Mouse (Mus musculus): ENCODE measurements around the gene Map2k7. TPM values are rescaled to one million over a fixed set of nuclear protein-coding genes. Genes with fewer than 3 reads are reported as not detected.
"Not testable (repeated sequence)": the region's sequence is repeated elsewhere in the genome, so short reads cannot be mapped to it uniquely, and the experiment has no call there.

The Map2k7 gene
- total and polyA plus RNA-seq, 3 experiments: 27.8 to 65.9 (median 63.8) TPM

DNA sequence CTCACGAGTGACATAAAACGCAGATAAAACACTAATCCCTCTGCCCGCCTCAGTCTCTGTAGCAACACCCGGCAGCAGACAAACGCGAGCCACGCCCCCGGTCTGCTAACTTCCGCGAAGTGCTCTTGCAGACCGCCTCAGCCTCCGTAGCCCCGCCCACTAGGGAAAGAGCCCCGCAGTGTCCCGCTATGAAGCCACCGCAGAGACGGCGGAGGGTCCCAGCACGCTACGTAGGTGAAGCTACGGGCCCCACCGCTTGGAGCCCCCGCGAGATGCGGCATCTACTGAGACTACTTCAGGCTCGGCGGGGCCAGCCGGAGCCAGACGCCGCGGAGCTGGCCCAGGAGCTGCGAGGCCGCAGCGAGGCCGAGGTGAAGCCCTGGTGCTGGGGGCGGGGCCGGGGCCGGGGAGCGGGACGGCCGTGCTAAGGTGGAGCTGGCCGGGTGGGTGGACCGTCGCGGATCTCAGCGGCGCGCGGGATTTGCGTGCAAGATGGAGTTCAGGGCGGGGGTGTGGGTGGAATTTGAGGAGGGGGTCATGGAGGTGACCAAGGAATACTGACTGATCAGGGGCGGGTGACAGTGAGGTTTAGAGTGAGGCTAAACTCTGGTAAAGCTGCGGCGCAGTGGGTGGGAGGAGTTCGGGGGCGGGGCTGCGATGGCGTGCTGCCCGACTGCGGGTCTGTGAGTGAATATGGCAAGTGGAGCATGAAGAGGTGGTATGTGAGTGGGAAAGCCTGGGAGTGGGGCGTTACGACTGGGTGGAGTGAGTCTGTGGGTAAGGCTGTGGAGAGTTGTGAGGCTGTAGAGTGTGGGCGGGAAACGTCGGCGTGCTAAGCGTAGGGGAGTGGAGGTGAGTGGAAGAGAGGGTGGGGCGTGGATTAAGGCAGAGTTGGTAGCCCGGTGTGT, 14.6 kb downstream of the Map2k7 start, which contains the start of gene Snapc2:
Snapc2 (plus strand) TSS at position 147 of the 908 bp plus-strand sequence.
- peak within 1 kb of the TSS; percentile 86 for H3K27ac ChIP-seq
- WGBS: under 1% methylated on average over 69 of the region's 69 CpGs
- H3K9ac ChIP-seq (ENCODE audit: low read depth, low read length): peak within 1 kb of the TSS; percentile 91
- H3K36me3 ChIP-seq (ENCODE audit: control insufficient read depth, insufficient read depth, low read length): no peaks in the 10 kb centered on the region
- DNase-seq: peak; percentile 97 to 98
- 0 out of 2 replicates have a peak, but pooled peaks cover 2% of the 10 kb centered on the region for H3K79me2 ChIP-seq (replicated peaks; ENCODE audit: control insufficient read depth, insufficient read depth, low read length)
- 0 out of 2 replicates have a peak, but pooled peaks have one; percentile 25 for TF ChIP-seq EP300 (IDR thresholded peaks at IDR 0.05; ENCODE audit: insufficient read depth, low read depth, low read length)
- no peak for TF ChIP-seq CTCF (IDR thresholded peaks at IDR 0.05)
- TF ChIP-seq POLR2A (IDR thresholded peaks at IDR 0.05; ENCODE audit: insufficient read depth, low read depth, low read length): peak; percentile 65
- peak within 1 kb of the TSS; percentile 88 for H3K4me3 ChIP-seq
- intact Hi-C loops (cut with DNase I): loop anchor here (1.0 to 5.0 kb wide), 5 partner anchors 14 to 340 kb away; no protein-coding TSS in a partner anchor
- H3K4me1 ChIP-seq (ENCODE audit: control insufficient read depth, insufficient read depth, low read length): peaks cover 5% of the 10 kb centered on the region
- H3K27me3 ChIP-seq (ENCODE audit: control insufficient read depth, insufficient read depth, low read length): no peaks in the 10 kb centered on the region

- no peak overlapping the region; the same call in 1 of the 2 replicates for H3K27ac ChIP-seq
- H3K4me1 ChIP-seq (ENCODE audit: control insufficient read depth, insufficient read depth, low read length): peaks cover 5% of the 10 kb centered on the region
- WGBS: 70% methylated on average over 6 of the region's 6 CpGs
- intact Hi-C loops (cut with DNase I): loop anchor here (5.0 kb wide), 3 partner anchors 62 to 263 kb away; no protein-coding TSS in a partner anchor
- H3K4me3 ChIP-seq: no peak overlapping the region; the same call in 1 of the 2 replicates
- no peak overlapping the region for H3K9ac ChIP-seq (ENCODE audit: low read depth, low read length)
- DNase-seq: peak in 1 of 2 experiments; percentile 48
- no peaks in the 10 kb centered on the region for H3K27me3 ChIP-seq (ENCODE audit: control insufficient read depth, insufficient read depth, low read length)
- TF ChIP-seq POLR2A (IDR thresholded peaks at IDR 0.05; ENCODE audit: insufficient read depth, low read depth, low read length) (no peak), CTCF (IDR thresholded peaks at IDR 0.05) (peak; percentile 65), EP300 (IDR thresholded peaks at IDR 0.05; ENCODE audit: insufficient read depth, low read depth, low read length) (no peak)
- H3K79me2 ChIP-seq (replicated peaks; ENCODE audit: control insufficient read depth, insufficient read depth, low read length): 0 out of 2 replicates have a peak, but pooled peaks cover 2% of the 10 kb centered on the region
- H3K36me3 ChIP-seq (ENCODE audit: control insufficient read depth, insufficient read depth, low read length): no peaks in the 10 kb centered on the region
Observed at GRCm38 (mm10) chr8:4254001-4254400, 15.5 kb downstream of the Map2k7 start.

GRCm38 (mm10) chr8:4255471-4255870, 16.9 kb downstream of the Map2k7 start:
- intact Hi-C loops (cut with DNase I); H3K27ac ChIP-seq; H3K36me3 ChIP-seq (ENCODE audit: control insufficient read depth, insufficient read depth, low read length); H3K9ac ChIP-seq (ENCODE audit: low read depth, low read length); H3K27me3 ChIP-seq (ENCODE audit: control insufficient read depth, insufficient read depth, low read length); DNase-seq; H3K79me2 ChIP-seq (replicated peaks; ENCODE audit: control insufficient read depth, insufficient read depth, low read length); H3K4me1 ChIP-seq (ENCODE audit: control insufficient read depth, insufficient read depth, low read length); H3K4me3 ChIP-seq: not testable (repeated sequence)
- 86% methylated on average over 7 of the region's 7 CpGs for WGBS

DNA sequence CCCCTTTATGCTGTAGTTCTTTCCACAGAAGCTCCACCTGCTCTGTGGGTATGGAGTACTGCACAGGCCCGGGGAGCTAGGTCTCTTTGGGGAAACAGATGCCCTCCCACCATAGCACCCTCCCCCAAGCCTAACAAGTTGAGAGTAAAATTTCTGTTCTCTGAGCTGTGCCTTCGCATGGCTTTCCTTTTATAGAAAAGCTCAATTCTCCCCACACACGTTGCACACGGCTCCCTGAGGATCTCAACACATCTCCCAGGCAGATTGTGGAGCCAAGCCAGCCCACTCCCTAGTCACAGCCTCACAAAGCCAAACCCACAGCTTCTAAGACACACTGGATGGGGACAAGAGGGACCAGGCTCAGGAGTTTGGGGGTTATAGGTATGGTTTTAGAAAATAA, 18.4 kb downstream of the Map2k7 start:
- Histone ChIP-seq H3K4me1 (ENCODE audit: control insufficient read depth, insufficient read depth, low read length) (peaks cover 8% of the 10 kb centered on the region), H3K79me2 (replicated peaks; ENCODE audit: control insufficient read depth, insufficient read depth, low read length) (0 out of 2 replicates have a peak, but pooled peaks cover 2% of the 10 kb centered on the region), H3K9ac (ENCODE audit: low read depth, low read length) (no peak overlapping the region), H3K27ac (no peak overlapping the region), H3K4me3 (no peak overlapping the region), H3K27me3 (ENCODE audit: control insufficient read depth, insufficient read depth, low read length) (no peaks in the 10 kb centered on the region), H3K36me3 (ENCODE audit: control insufficient read depth, insufficient read depth, low read length) (no peaks in the 10 kb centered on the region)
- DNase-seq: no peak
- intact Hi-C loops (cut with DNase I): no loop called here
- no peak for TF ChIP-seq EP300 (IDR thresholded peaks at IDR 0.05; ENCODE audit: insufficient read depth, low read depth, low read length)
- no peak for TF ChIP-seq CTCF (IDR thresholded peaks at IDR 0.05)
- TF ChIP-seq POLR2A (IDR thresholded peaks at IDR 0.05; ENCODE audit: insufficient read depth, low read depth, low read length): no peak
- WGBS: 37% methylated on average over 4 of the region's 4 CpGs

DNA sequence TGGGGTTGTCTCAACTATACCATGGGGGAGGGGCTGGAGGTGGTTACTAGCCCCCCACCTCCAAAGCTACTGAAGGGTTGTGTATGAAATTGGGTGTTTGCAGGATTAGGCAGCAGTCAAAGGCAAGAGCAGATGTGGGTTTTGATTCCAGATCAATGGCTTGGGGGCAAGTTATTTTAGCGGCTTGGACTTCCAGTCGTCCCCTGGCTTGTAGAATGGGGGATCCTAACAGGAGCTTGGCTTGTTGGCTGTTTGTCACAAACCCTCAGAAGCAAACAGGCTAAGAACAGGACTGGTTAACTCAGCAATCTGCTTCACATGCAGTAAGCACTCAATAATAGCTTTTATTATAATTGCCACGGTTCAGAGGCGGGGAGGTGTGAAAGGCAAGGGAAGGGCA, 18.8 kb downstream of the Map2k7 start:
- H3K27ac ChIP-seq: no peak overlapping the region
- no peaks in the 10 kb centered on the region for H3K27me3 ChIP-seq (ENCODE audit: control insufficient read depth, insufficient read depth, low read length)
- H3K9ac ChIP-seq (ENCODE audit: low read depth, low read length): no peak overlapping the region
- no peaks in the 10 kb centered on the region for H3K36me3 ChIP-seq (ENCODE audit: control insufficient read depth, insufficient read depth, low read length)
- H3K79me2 ChIP-seq (replicated peaks; ENCODE audit: control insufficient read depth, insufficient read depth, low read length): 0 out of 2 replicates have a peak, but pooled peaks cover 2% of the 10 kb centered on the region
- H3K4me3 ChIP-seq: no peak overlapping the region
- no peak for DNase-seq
- intact Hi-C loops (cut with DNase I): no loop called here
- no peak for TF ChIP-seq EP300 (IDR thresholded peaks at IDR 0.05; ENCODE audit: insufficient read depth, low read depth, low read length)
- no peak for TF ChIP-seq CTCF (IDR thresholded peaks at IDR 0.05)
- no peak for TF ChIP-seq POLR2A (IDR thresholded peaks at IDR 0.05; ENCODE audit: insufficient read depth, low read depth, low read length)
- 87% methylated on average over 4 of the region's 4 CpGs for WGBS
- H3K4me1 ChIP-seq (ENCODE audit: control insufficient read depth, insufficient read depth, low read length): peaks cover 8% of the 10 kb centered on the region

GRCm38 (mm10) chr8:4258233-4258632, 19.7 kb downstream of the Map2k7 start:
- DNase-seq: peak; percentile 66 to 72
- WGBS: 7% methylated on average over 35 of the region's 35 CpGs
- H3K4me3 ChIP-seq: peak overlapping the region; percentile 56
- intact Hi-C loops (cut with DNase I): no loop called here
- peak overlapping the region; percentile 40; the same call in 1 of the 2 replicates for H3K9ac ChIP-seq (ENCODE audit: low read depth, low read length)
- no peaks in the 10 kb centered on the region for H3K36me3 ChIP-seq (ENCODE audit: control insufficient read depth, insufficient read depth, low read length)
- no peak overlapping the region for H3K27ac ChIP-seq
- H3K79me2 ChIP-seq (replicated peaks; ENCODE audit: control insufficient read depth, insufficient read depth, low read length): 0 out of 2 replicates have a peak, but pooled peaks cover 2% of the 10 kb centered on the region
- TF ChIP-seq EP300 (IDR thresholded peaks at IDR 0.05; ENCODE audit: insufficient read depth, low read depth, low read length): no peak
- peak; percentile 83 for TF ChIP-seq CTCF (IDR thresholded peaks at IDR 0.05)
- no peak for TF ChIP-seq POLR2A (IDR thresholded peaks at IDR 0.05; ENCODE audit: insufficient read depth, low read depth, low read length)
- H3K4me1 ChIP-seq (ENCODE audit: control insufficient read depth, insufficient read depth, low read length): peaks cover 6% of the 10 kb centered on the region
- H3K27me3 ChIP-seq (ENCODE audit: control insufficient read depth, insufficient read depth, low read length): no peaks in the 10 kb centered on the region
